30 mouse cellular contexts compared by ENCODE assay signal in the genomic region with DNA sequence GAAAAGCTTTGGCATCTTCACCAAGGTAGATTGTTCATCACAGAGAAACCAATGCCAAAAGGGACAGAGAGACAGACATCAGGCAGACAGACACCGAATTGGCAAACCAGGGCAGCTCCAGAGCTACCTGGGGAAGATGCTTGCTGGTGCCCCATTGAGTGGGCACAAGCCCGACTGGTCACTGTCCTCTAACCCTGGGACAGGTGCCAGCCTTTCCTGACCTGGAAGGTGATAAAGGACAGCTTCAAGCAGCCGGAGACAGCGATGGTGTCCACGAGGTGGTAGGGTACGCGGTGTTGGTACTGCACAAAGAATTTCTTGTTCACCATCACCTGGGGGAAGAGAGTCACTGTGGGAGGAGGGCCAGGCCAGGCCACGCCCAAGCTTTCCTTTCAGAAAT. TPM values are rescaled to one million over a fixed set of nuclear protein-coding genes. Genes with fewer than 3 reads are reported as not detected.
"Had no signal": no experiment of that assay in that cellular context is flagged by ENCODE, and none has a peak within 500 bp of the region (broad histone marks: within the 10 kb centered on the region; RNA-seq: fewer than 3 reads in every experiment).

No protein-coding gene starts in this region.

- ATAC-seq: forebrain, embryonic 13.5 days; forebrain, embryonic 14.5 days; forebrain, embryonic 15.5 days; forebrain, embryonic 16.5 days; forebrain, postnatal 0 days had no signal

- H3K9me3 ChIP-seq: embryonic facial prominence, embryonic 10.5 days; embryonic facial prominence, embryonic 12.5 days; embryonic facial prominence, embryonic 13.5 days; embryonic facial prominence, embryonic 15.5 days; forebrain, embryonic 10.5 days; forebrain, embryonic 12.5 days; forebrain, embryonic 13.5 days; forebrain, embryonic 15.5 days had no signal

- H3K4me1 ChIP-seq: forebrain, embryonic 15.5 days had no signal

- DNase-seq: cerebellum, adult 18-20 months; cerebellum, adult 2 months; cerebellum, adult 8-10 months; cerebellum, adult 9-10 months; cerebellum, adult 9-11 months; cerebellum, postnatal 10 days; cerebellum, postnatal 14 days; cerebellum, postnatal 25 days; cerebellum, postnatal 36 days; embryo, embryonic 11 days; forebrain, postnatal 0 days; gastrocnemius, adult 2 months; gastrocnemius, postnatal 10 days; gastrocnemius, postnatal 14 days; gastrocnemius, postnatal 25 days; gastrocnemius, postnatal 36 days; heart, adult 18-20 months had no signal

- H3K27me3 ChIP-seq: embryonic facial prominence, embryonic 12.5 days; embryonic facial prominence, embryonic 13.5 days; embryonic facial prominence, embryonic 15.5 days; forebrain, embryonic 12.5 days; forebrain, embryonic 13.5 days; forebrain, embryonic 15.5 days had no signal

- H3K4me3 ChIP-seq: embryonic facial prominence, embryonic 10.5 days; embryonic facial prominence, embryonic 12.5 days; embryonic facial prominence, embryonic 13.5 days; embryonic facial prominence, embryonic 15.5 days; erythroblast, embryonic 14.5 days; forebrain, embryonic 10.5 days; forebrain, embryonic 12.5 days; forebrain, embryonic 13.5 days; forebrain, embryonic 15.5 days; gastrocnemius, adult 2 months had no signal

- H3K36me3 ChIP-seq: embryonic facial prominence, embryonic 10.5 days; embryonic facial prominence, embryonic 12.5 days; embryonic facial prominence, embryonic 13.5 days; embryonic facial prominence, embryonic 15.5 days; forebrain, embryonic 10.5 days; forebrain, embryonic 12.5 days; forebrain, embryonic 15.5 days had no signal

- H3K9ac ChIP-seq: embryonic facial prominence, embryonic 12.5 days; embryonic facial prominence, embryonic 13.5 days; embryonic facial prominence, embryonic 15.5 days; forebrain, embryonic 12.5 days; forebrain, embryonic 13.5 days; forebrain, embryonic 15.5 days; forebrain, postnatal 0 days had no signal

- H3K27ac ChIP-seq: embryonic facial prominence, embryonic 10.5 days; embryonic facial prominence, embryonic 12.5 days; embryonic facial prominence, embryonic 13.5 days; embryonic facial prominence, embryonic 15.5 days; forebrain, embryonic 10.5 days; forebrain, embryonic 12.5 days; forebrain, embryonic 13.5 days; forebrain, embryonic 15.5 days; gastrocnemius, adult 2 months had no signal

- H3K4me2 ChIP-seq: embryonic facial prominence, embryonic 12.5 days; embryonic facial prominence, embryonic 13.5 days; embryonic facial prominence, embryonic 15.5 days; forebrain, embryonic 12.5 days; forebrain, embryonic 13.5 days; forebrain, embryonic 15.5 days had no signal

RNA-seq across cellular contexts. Expression of a gene that starts 50.5 kb away (rescaled TPM):
- total RNA-seq: common myeloid progenitor, adult 5-6 weeks; granulocyte monocyte progenitor cell, adult 5-6 weeks had no signal
- polyA plus RNA-seq: erythroblast, embryonic 14.5 days had no signal
